Mouse (Mus musculus) lung, postnatal 25 days (tissue): Measurements from ENCODE around the gene Aifm3.
"Not testable (repeated sequence)": the region's sequence is repeated elsewhere in the genome, so short reads cannot be mapped to it uniquely, and the experiment has no call there.

Source experiments
- DNase-seq: peaks from one replicate; pipeline ENCODE4 v3.0.0; 2022; ENCODE audit warnings: low spot score

Aifm3 gene

DNA sequence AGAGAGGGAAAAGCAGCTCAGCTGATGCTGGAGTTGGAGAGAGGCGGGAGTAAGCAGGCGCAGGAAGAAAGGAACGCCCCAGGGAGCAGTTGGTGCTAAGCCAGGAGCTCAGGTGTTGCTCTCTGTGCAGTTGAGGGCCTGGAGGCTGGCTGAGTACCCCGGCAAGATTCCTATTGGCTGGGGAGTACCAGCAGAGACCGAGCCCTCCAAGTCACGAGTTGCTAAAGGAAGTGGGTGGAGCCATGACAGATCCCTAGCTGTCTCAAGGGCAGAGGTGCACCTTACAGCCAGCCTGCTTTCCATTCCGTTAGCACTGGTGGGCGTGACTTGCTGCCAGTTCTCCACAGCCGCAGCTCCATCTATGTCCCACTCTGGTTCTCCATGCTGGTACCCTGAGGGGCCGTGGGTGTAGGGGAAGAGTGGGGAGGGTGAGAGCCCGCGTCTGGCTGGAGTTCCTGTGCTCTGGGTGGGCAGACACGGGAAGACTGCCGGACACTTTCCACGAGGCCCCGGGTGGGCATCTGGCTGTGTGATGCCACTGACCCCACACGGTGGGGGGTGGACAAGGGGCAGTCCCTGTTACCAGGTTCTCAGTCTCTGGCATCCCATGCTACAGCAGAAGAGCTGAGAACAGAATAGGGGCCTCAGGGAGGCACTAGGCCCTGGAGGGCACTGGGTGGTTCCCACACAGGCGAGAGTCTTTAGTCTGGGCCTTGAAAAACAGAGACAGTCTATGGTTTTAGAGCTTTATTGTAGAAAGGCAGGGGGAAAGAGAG, 64.7 kb downstream of the Aifm3 start:
- peak; percentile 91 for DNase-seq

DNA sequence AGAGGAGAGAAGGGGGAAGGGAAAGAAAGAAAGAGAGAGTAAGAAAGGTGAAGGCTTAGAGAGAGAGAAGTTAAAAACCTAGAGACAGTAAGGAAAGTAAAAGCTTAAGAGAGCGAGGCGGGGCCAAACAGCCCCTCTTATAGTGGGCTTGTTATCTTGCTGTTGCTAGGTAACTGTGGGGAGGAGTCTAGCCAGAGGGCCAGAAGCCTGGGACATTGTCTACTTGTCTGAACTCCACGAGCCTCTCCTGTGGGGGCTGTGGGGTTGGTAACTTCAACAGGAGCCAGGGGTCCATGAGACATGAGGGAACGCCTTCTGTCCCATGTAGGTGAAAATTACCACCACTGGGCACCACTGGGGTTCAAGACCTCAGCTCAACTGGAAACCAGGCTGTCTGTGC, 65.3 kb downstream of the Aifm3 start:
- DNase-seq, result not testable (repeated sequence)

DNA sequence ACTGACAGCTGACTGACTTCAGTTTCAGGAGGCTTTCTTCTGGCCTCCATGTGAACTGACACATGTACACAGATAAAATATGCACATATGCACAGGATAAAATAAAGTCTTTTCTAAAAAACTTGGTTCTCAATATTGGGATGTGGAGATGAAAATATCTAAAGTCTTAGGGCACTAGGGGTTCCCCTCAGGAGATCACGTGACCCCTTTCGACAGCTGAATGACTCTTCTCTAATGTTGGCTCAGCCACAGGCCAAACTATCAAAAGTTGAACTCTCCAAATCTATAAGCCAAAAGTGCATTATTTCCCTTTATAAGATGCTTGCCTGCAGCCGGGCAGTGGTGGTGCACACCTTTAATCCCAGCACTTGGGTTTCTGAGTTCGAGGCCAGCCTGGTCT, 66.8 kb downstream of the Aifm3 start:
- no peak for DNase-seq

DNA sequence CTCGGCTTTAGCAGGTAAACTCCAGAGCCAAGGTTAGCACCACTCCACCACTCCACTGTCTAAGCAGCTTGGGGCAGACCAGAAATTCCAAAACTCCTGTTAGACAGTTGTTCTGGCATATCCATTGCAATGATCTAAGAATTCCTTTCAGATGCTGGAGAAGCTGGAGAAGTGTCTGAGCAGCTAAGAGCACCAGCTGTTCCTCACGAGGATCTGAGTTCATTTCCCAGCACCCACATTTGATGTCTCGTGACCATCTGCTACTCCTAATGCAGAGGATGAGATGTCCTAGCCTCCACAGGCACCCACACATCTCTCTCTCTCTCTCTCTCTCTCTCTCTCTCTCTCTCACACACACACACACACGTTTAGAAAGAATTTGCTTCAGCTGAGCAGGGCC, 67.5 kb downstream of the Aifm3 start:
- DNase-seq, result no peak
